In the genomic region with DNA sequence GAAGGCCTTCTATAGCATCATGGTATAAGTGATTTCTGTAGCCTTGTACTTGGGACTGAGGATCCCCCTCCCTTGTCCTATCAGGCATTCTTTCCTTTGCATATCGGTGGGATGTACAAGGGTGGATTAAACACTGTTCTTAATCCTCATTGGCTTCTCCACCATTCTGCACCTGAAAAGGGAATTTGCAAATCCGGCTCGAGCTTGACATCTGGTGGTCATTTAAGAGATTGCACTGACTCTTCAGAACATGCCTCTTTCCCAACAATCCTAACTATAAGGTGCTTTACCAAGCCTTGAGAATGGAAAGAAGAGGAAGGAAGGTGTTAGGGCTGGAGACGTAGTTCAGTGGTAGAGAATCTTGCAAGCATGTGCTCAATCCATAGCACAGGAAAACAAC, we compare ENCODE assay signal across 8 mouse cellular contexts. TPM values are rescaled to one million over a fixed set of nuclear protein-coding genes. Genes with fewer than 3 reads are reported as not detected.
DNase-seq lines count a peak whose midpoint lies in the region; ATAC-seq lines count a peak whose summit lies in the region.

No protein-coding gene starts in this region.

- WGBS in hindbrain, embryonic 14.5 days: 17% methylated on average over 4 of the region's 4 CpGs
- WGBS in hindbrain, embryonic 12.5 days: 16% methylated on average over 4 of the region's 4 CpGs
- 8% methylated on average over 4 of the region's 4 CpGs for WGBS in forebrain, embryonic 16.5 days
- WGBS in midbrain, embryonic 13.5 days: 8% methylated on average over 4 of the region's 4 CpGs

- no peaks in the 10 kb centered on the region for H3K4me1 ChIP-seq in hindbrain, embryonic 14.5 days (replicated peaks; ENCODE audit: control insufficient read depth, insufficient read depth, low read length)
- H3K4me1 ChIP-seq in hindbrain, embryonic 12.5 days: no peaks in the 10 kb centered on the region
- H3K4me1 ChIP-seq in forebrain, embryonic 16.5 days (replicated peaks; ENCODE audit: control insufficient read depth, insufficient read depth, low read length): peaks cover 7% of the 10 kb centered on the region
- H3K4me1 ChIP-seq in midbrain, embryonic 13.5 days (replicated peaks): no peaks in the 10 kb centered on the region

- peak; percentile 85 for DNase-seq in hindbrain, embryonic 14.5 days (ENCODE audit: low spot score)
- DNase-seq in CD4-positive, CD25-positive, alpha-beta regulatory T cell, adult 2 months (ENCODE audit: low read depth, low spot score): peak; percentile 62
- DNase-seq in brain, adult 2 months (ENCODE audit: low read depth, low spot score): peak; percentile 78
- DNase-seq in layer of hippocampus, adult 9-11 months: peak; percentile 22
- no peak for DNase-seq in ovary, adult 18-20 months (ENCODE audit: low spot score)

- peaks cover 8% of the 10 kb centered on the region; the same call in 1 of the 2 replicates for H3K9me3 ChIP-seq in hindbrain, embryonic 14.5 days (ENCODE audit: control insufficient read depth, low read length)
- peaks cover 27% of the 10 kb centered on the region for H3K9me3 ChIP-seq in hindbrain, embryonic 12.5 days (replicated peaks)
- H3K9me3 ChIP-seq in forebrain, embryonic 16.5 days (ENCODE audit: control insufficient read depth, low read length): no peaks in the 10 kb centered on the region
- H3K9me3 ChIP-seq in midbrain, embryonic 13.5 days: peaks cover 15% of the 10 kb centered on the region

- H3K27me3 ChIP-seq in hindbrain, embryonic 14.5 days (ENCODE audit: control insufficient read depth, insufficient read depth, low read length): peaks cover 2% of the 10 kb centered on the region; the same call in 1 of the 2 replicates
- H3K27me3 ChIP-seq in hindbrain, embryonic 12.5 days: peaks cover 6% of the 10 kb centered on the region; the same call in 1 of the 2 replicates
- H3K27me3 ChIP-seq in forebrain, embryonic 16.5 days (replicated peaks; ENCODE audit: control insufficient read depth, insufficient read depth, low read length): no peaks in the 10 kb centered on the region
- peaks cover under 1% of the 10 kb centered on the region; the same call in 1 of the 2 replicates for H3K27me3 ChIP-seq in midbrain, embryonic 13.5 days

- no peak overlapping the region for H3K9ac ChIP-seq in hindbrain, embryonic 14.5 days
- H3K9ac ChIP-seq in hindbrain, embryonic 12.5 days: no peak overlapping the region
- H3K9ac ChIP-seq in forebrain, embryonic 16.5 days (replicated peaks; ENCODE audit: low read depth, low read length): no peak overlapping the region
- no peak overlapping the region for H3K9ac ChIP-seq in midbrain, embryonic 13.5 days (replicated peaks)

- H3K4me3 ChIP-seq in hindbrain, embryonic 14.5 days (replicated peaks; ENCODE audit: low read length): no peak overlapping the region
- H3K4me3 ChIP-seq in hindbrain, embryonic 12.5 days: no peak overlapping the region
- no peak overlapping the region for H3K4me3 ChIP-seq in forebrain, embryonic 16.5 days (replicated peaks; ENCODE audit: low read length)
- H3K4me3 ChIP-seq in midbrain, embryonic 13.5 days (replicated peaks): no peak overlapping the region

- H3K4me2 ChIP-seq in hindbrain, embryonic 14.5 days (replicated peaks): no peak overlapping the region
- H3K4me2 ChIP-seq in hindbrain, embryonic 12.5 days (replicated peaks): no peak overlapping the region
- H3K4me2 ChIP-seq in forebrain, embryonic 16.5 days (ENCODE audit: low read length): no peak overlapping the region
- no peak overlapping the region for H3K4me2 ChIP-seq in midbrain, embryonic 13.5 days (replicated peaks)

- H3K27ac ChIP-seq in hindbrain, embryonic 14.5 days: no peak overlapping the region
- no peak overlapping the region for H3K27ac ChIP-seq in hindbrain, embryonic 12.5 days
- no peak overlapping the region for H3K27ac ChIP-seq in forebrain, embryonic 16.5 days (ENCODE audit: low read length)
- no peak overlapping the region for H3K27ac ChIP-seq in midbrain, embryonic 13.5 days

- H3K36me3 ChIP-seq in hindbrain, embryonic 14.5 days (replicated peaks; ENCODE audit: control insufficient read depth, insufficient read depth): no peaks in the 10 kb centered on the region
- H3K36me3 ChIP-seq in hindbrain, embryonic 12.5 days: no peaks in the 10 kb centered on the region
- no peaks in the 10 kb centered on the region for H3K36me3 ChIP-seq in forebrain, embryonic 16.5 days (ENCODE audit: control insufficient read depth, insufficient read depth)
- H3K36me3 ChIP-seq in midbrain, embryonic 13.5 days: no peaks in the 10 kb centered on the region

- ATAC-seq in hindbrain, embryonic 14.5 days (ENCODE audit: low FRiP score): no peak
- no peak for ATAC-seq in hindbrain, embryonic 12.5 days (ENCODE audit: low FRiP score)
- ATAC-seq in forebrain, embryonic 16.5 days: 0 out of 2 replicates have a peak, but pooled peaks have one; percentile 18
- ATAC-seq in midbrain, embryonic 13.5 days: peak; percentile 27; the same call in 1 of the 2 replicates

RNA-seq across cellular contexts. Expression of a gene that starts 2.4 kb away (rescaled TPM):
- polyA plus RNA-seq in hindbrain, embryonic 14.5 days (2014; fragmentation: Nextera tagmentation; extraction: Ambion mirVana): not detected in 2 replicates
- polyA plus RNA-seq in hindbrain, embryonic 12.5 days (2016; fragmentation: Nextera tagmentation; extraction: Ambion mirVana): not detected in 2 replicates
- not detected in 2 replicates for polyA plus RNA-seq in forebrain, embryonic 16.5 days (2015; fragmentation: Nextera tagmentation; extraction: Ambion mirVana)
- not detected in 2 replicates for polyA plus RNA-seq in midbrain, embryonic 13.5 days (2015; fragmentation: Nextera tagmentation; extraction: Ambion mirVana)

RNA-seq across cellular contexts. Expression of a gene that starts 5.5 kb away (rescaled TPM):
- 141 and 194 TPM in 2 replicates for polyA plus RNA-seq in hindbrain, embryonic 14.5 days (2014; fragmentation: Nextera tagmentation; extraction: Ambion mirVana)
- polyA plus RNA-seq in hindbrain, embryonic 12.5 days (2016; fragmentation: Nextera tagmentation; extraction: Ambion mirVana): 323 and 363 TPM in 2 replicates
- polyA plus RNA-seq in forebrain, embryonic 16.5 days (2015; fragmentation: Nextera tagmentation; extraction: Ambion mirVana): 64.3 and 95.2 TPM in 2 replicates
- polyA plus RNA-seq in midbrain, embryonic 13.5 days (2015; fragmentation: Nextera tagmentation; extraction: Ambion mirVana): 96.3 and 112 TPM in 2 replicates

Comparison
In these comparisons a context has a peak if more than half of its experiments do, and no peak if none do; other contexts are left out.
1. ATAC-seq: peak in forebrain, embryonic 16.5 days (single experiment) and midbrain, embryonic 13.5 days (single experiment); none in hindbrain, embryonic 14.5 days (single experiment) and hindbrain, embryonic 12.5 days (single experiment).